Mouse (Mus musculus) forebrain, embryonic 10.5 days (tissue): ENCODE data around the gene Gm10100. TPM values are rescaled to one million over a fixed set of nuclear protein-coding genes. Genes with fewer than 3 reads are reported as not detected.
"Not testable (repeated sequence)": the region's sequence is repeated elsewhere in the genome, so short reads cannot be mapped to it uniquely, and the experiment has no call there.

ENCODE experiments used
- DNase-seq: peaks from one replicate; pipeline ENCODE4 v3.0.0-alpha.2; 2017; ENCODE audit warnings: low spot score; ENCODE audit errors: extremely low spot score
- H3K27ac ChIP-seq: fragments of 300-500 bp; sonication (generic); 2 replicates; pipeline ENCODE4 v1.5.1; 2016; ENCODE audit warnings: mild to moderate bottlenecking
- H3K27me3 ChIP-seq: fragments of 300-500 bp; sonication (generic); 2 replicates; pipeline ENCODE4 v1.6.1; 2016; ENCODE audit warnings: mild to moderate bottlenecking; ENCODE audit not compliant: poor library complexity, severe bottlenecking
- H3K36me3 ChIP-seq: fragments of 300-500 bp; sonication (generic); replicated peaks from 2 replicates; pipeline ENCODE4 v1.6.1; 2016; ENCODE audit warnings: mild to moderate bottlenecking, moderate library complexity
- H3K4me1 ChIP-seq: fragments of 300-500 bp; sonication (generic); 2 replicates; pipeline ENCODE4 v1.6.1; 2016
- H3K4me3 ChIP-seq: fragments of 300-500 bp; sonication (generic); 2 replicates; pipeline ENCODE4 v1.5.1; 2016; ENCODE audit warnings: mild to moderate bottlenecking, moderate library complexity
- H3K9me3 ChIP-seq: fragments of 300-500 bp; sonication (generic); 2 replicates; pipeline ENCODE4 v1.6.1; 2016; ENCODE audit warnings: mild to moderate bottlenecking, moderate library complexity
- WGBS: fragments of 180-500 bp; shearing (Covaris S2); methylation state at CpG from one replicate; pipeline ENCODE4 v1.1.7; 2016; 5-methylcytosine and 5-hydroxymethylcytosine counted together
- polyA plus RNA-seq: library from polyadenylated mRNA; unstranded; fragments of >200 nt; fragmentation: Nextera tagmentation; extraction: Ambion mirVana; gene quantifications from 2 replicates; pipeline ENCODE4 v1.2.1, GENCODE M21; 2016

Gm10100 gene
- polyA plus RNA-seq = not detected in 2 replicates

- 44% methylated on average over 3 of the region's 3 CpGs for WGBS
Observed at GRCm38 (mm10) chr10:77726186-77726585, at the start of gene Gm10100. Gene Gm10100 (plus strand): TSS chr10:77726486.

GRCm38 (mm10) chr10:77677562-77677961, 48.7 kb upstream of the Gm10100 start:
- Histone ChIP-seq H3K27me3 (peaks cover 56% of the 10 kb centered on the region), H3K4me3 (peak overlapping the region; percentile 52), H3K27ac (peak overlapping the region; percentile 78), H3K9me3 (no peaks in the 10 kb centered on the region), H3K4me1 (peaks cover 48% of the 10 kb centered on the region), H3K36me3 (no peaks in the 10 kb centered on the region)
- peak; percentile 55 for DNase-seq
- WGBS = under 1% methylated on average over 35 of the region's 35 CpGs

More at GRCm38 (mm10) chr10:77726186-77726585, at the start of gene Gm10100:
- Histone ChIP-seq H3K4me1 (peaks cover 4% of the 10 kb centered on the region; the same call in 1 of the 2 replicates), H3K9me3 (no peaks in the 10 kb centered on the region), H3K27me3 (no peaks in the 10 kb centered on the region), H3K36me3 (no peaks in the 10 kb centered on the region), H3K27ac (no peak within 1 kb of the TSS), H3K4me3 (no peak within 1 kb of the TSS)
- DNase-seq = no peak

GRCm38 (mm10) chr10:77682994-77683393, 43.3 kb upstream of the Gm10100 start:
- WGBS = 84% methylated on average over 7 of the region's 7 CpGs
- no peaks in the 10 kb centered on the region for H3K36me3 ChIP-seq
- H3K4me3 ChIP-seq = no peak overlapping the region
- H3K27me3 ChIP-seq = peaks cover 74% of the 10 kb centered on the region
- no peak overlapping the region for H3K27ac ChIP-seq
- no peaks in the 10 kb centered on the region for H3K9me3 ChIP-seq
- peaks cover 45% of the 10 kb centered on the region for H3K4me1 ChIP-seq
- DNase-seq = no peak

GRCm38 (mm10) chr10:77684181-77684580, 42.1 kb upstream of the Gm10100 start:
- Histone ChIP-seq H3K9me3 (no peaks in the 10 kb centered on the region), H3K4me1 (peaks cover 43% of the 10 kb centered on the region), H3K27ac (no peak overlapping the region), H3K36me3 (no peaks in the 10 kb centered on the region), H3K4me3 (no peak overlapping the region), H3K27me3 (peaks cover 74% of the 10 kb centered on the region)
- 40% methylated on average over 8 of the region's 8 CpGs for WGBS
- DNase-seq = no peak

GRCm38 (mm10) chr10:77685895-77686664, 40.2 kb upstream of the Gm10100 start, which contains the start of gene Tspear:
Gene Tspear (plus strand): TSS chr10:77686569.
- DNase-seq = no peak
- WGBS = 6% methylated on average over 22 of the region's 22 CpGs
- H3K4me3 ChIP-seq = no peak within 1 kb of the TSS
- H3K27me3 ChIP-seq = peaks cover 78% of the 10 kb centered on the region
- H3K9me3 ChIP-seq = no peaks in the 10 kb centered on the region
- H3K27ac ChIP-seq = no peak within 1 kb of the TSS
- peaks cover 54% of the 10 kb centered on the region for H3K4me1 ChIP-seq
- H3K36me3 ChIP-seq = no peaks in the 10 kb centered on the region

- H3K9me3 ChIP-seq = no peaks in the 10 kb centered on the region
- H3K27me3 ChIP-seq = peaks cover 83% of the 10 kb centered on the region
- WGBS = 22% methylated on average over 10 of the region's 10 CpGs
- H3K36me3 ChIP-seq = no peaks in the 10 kb centered on the region
- H3K4me1 ChIP-seq = peaks cover 54% of the 10 kb centered on the region
- H3K4me3 ChIP-seq = no peak overlapping the region
- no peak overlapping the region for H3K27ac ChIP-seq
- DNase-seq = no peak
Observed at GRCm38 (mm10) chr10:77687021-77687420, 39.3 kb upstream of the Gm10100 start.

- H3K9me3 ChIP-seq, H3K36me3 ChIP-seq, DNase-seq, H3K4me3 ChIP-seq: not testable (repeated sequence)
- Histone ChIP-seq H3K4me1 (peaks cover 47% of the 10 kb centered on the region), H3K27ac (peak within 1 kb of the TSS; percentile 35; the same call in 1 of the 2 replicates), H3K27me3 (peaks cover 55% of the 10 kb centered on the region)
- WGBS = 60% methylated on average over 3 of the region's 3 CpGs
Observed at GRCm38 (mm10) chr10:77690356-77690807, 35.9 kb upstream of the Gm10100 start, which contains the start of gene Gm19402. Gene Gm19402 (minus strand): TSS chr10:77690757.

- no peaks in the 10 kb centered on the region for H3K36me3 ChIP-seq
- H3K27me3 ChIP-seq = no peaks in the 10 kb centered on the region
- WGBS = 43% methylated on average over 4 of the region's 4 CpGs
- H3K27ac ChIP-seq = no peak within 1 kb of the TSS
- H3K4me3 ChIP-seq = no peak within 1 kb of the TSS
- peaks cover 21% of the 10 kb centered on the region for H3K4me1 ChIP-seq
- no peak for DNase-seq
- H3K9me3 ChIP-seq = no peaks in the 10 kb centered on the region; the same call in 1 of the 2 replicates
Observed at GRCm38 (mm10) chr10:77697133-77697532, 29.2 kb upstream of the Gm10100 start, which contains the start of gene Gm9508. Gene Gm9508 (minus strand): TSS chr10:77697233.

GRCm38 (mm10) chr10:77706326-77706725, 20.0 kb upstream of the Gm10100 start, which contains the start of gene Gm10272:
Gene Gm10272 (plus strand): TSS chr10:77706626.
- Histone ChIP-seq H3K9me3 (peaks cover 38% of the 10 kb centered on the region), H3K27me3 (no peaks in the 10 kb centered on the region), H3K4me3 (no peak within 1 kb of the TSS), H3K4me1 (no peaks in the 10 kb centered on the region), H3K36me3 (no peaks in the 10 kb centered on the region), H3K27ac (no peak within 1 kb of the TSS)
- no peak for DNase-seq
- WGBS = 96% methylated on average over 1 of the region's 1 CpGs

- peaks cover 28% of the 10 kb centered on the region for H3K9me3 ChIP-seq
- H3K4me3 ChIP-seq = no peak overlapping the region
- no peak for DNase-seq
- 78% methylated on average over 3 of the region's 3 CpGs for WGBS
- no peak overlapping the region for H3K27ac ChIP-seq
- H3K36me3 ChIP-seq = no peaks in the 10 kb centered on the region
- no peaks in the 10 kb centered on the region for H3K27me3 ChIP-seq
- no peaks in the 10 kb centered on the region for H3K4me1 ChIP-seq
Observed at GRCm38 (mm10) chr10:77709831-77710230, 16.5 kb upstream of the Gm10100 start.

- H3K36me3 ChIP-seq, H3K4me3 ChIP-seq, H3K27ac ChIP-seq, H3K27me3 ChIP-seq, DNase-seq, H3K4me1 ChIP-seq: not testable (repeated sequence)
- peaks cover 15% of the 10 kb centered on the region for H3K9me3 ChIP-seq
Observed at GRCm38 (mm10) chr10:77711157-77711556, 15.1 kb upstream of the Gm10100 start, which contains the start of gene Gm10024. Gene Gm10024 (plus strand): TSS chr10:77711457.

- no peak overlapping the region for H3K27ac ChIP-seq
- no peak overlapping the region for H3K4me3 ChIP-seq
- H3K4me1 ChIP-seq = no peaks in the 10 kb centered on the region
- 84% methylated on average over 4 of the region's 4 CpGs for WGBS
- no peak for DNase-seq
- H3K36me3 ChIP-seq = no peaks in the 10 kb centered on the region
- H3K27me3 ChIP-seq = no peaks in the 10 kb centered on the region
- H3K9me3 ChIP-seq = peaks cover 7% of the 10 kb centered on the region; the same call in 1 of the 2 replicates
Observed at GRCm38 (mm10) chr10:77713734-77714133, 12.6 kb upstream of the Gm10100 start.

GRCm38 (mm10) chr10:77715507-77715906, 10.8 kb upstream of the Gm10100 start, which contains the start of gene Gm10142:
Gene Gm10142 (plus strand): TSS chr10:77715807.
- no peak within 1 kb of the TSS for H3K27ac ChIP-seq
- H3K9me3 ChIP-seq = peaks cover 11% of the 10 kb centered on the region; the same call in 1 of the 2 replicates
- no peaks in the 10 kb centered on the region for H3K27me3 ChIP-seq
- H3K4me3 ChIP-seq = no peak within 1 kb of the TSS
- 90% methylated on average over 1 of the region's 1 CpGs for WGBS
- H3K4me1 ChIP-seq = no peaks in the 10 kb centered on the region
- no peaks in the 10 kb centered on the region for H3K36me3 ChIP-seq
- no peak for DNase-seq
